Mouse (Mus musculus) liver, embryonic 15.5 days (tissue): ENCODE measurements at regions not wholly inside any gene's neighbourhood (a gene's known extent, or its start where the extent isn't known, plus 50 kb on each side); places are given as distances from the start of the nearest gene placed in this dataset.

ENCODE experiments used
- ATAC-seq: fragments of 200-750 bp; cut with Nextera tagmentation; 2 replicates; pipeline ENCODE4 v1.8.0; 2017; ENCODE audit warnings: moderate number of reproducible peaks, mild to moderate bottlenecking, moderate library complexity; ENCODE audit not compliant: insufficient read depth
- H3K27ac ChIP-seq: fragments of 300-500 bp; sonication (generic); replicated peaks from 2 replicates; pipeline ENCODE4 v1.5.1; 2015; ENCODE audit warnings: mild to moderate bottlenecking, inconsistent platforms
- H3K27me3 ChIP-seq: fragments of 300-500 bp; sonication (generic); 2 replicates; pipeline ENCODE4 v1.6.1; 2015; ENCODE audit warnings: mild to moderate bottlenecking, inconsistent platforms
- H3K36me3 ChIP-seq: fragments of 300-500 bp; sonication (generic); replicated peaks from 2 replicates; pipeline ENCODE4 v1.6.1; 2015; ENCODE audit warnings: moderate library complexity, mild to moderate bottlenecking, inconsistent platforms
- H3K4me1 ChIP-seq: fragments of 300-500 bp; sonication (generic); replicated peaks from 2 replicates; pipeline ENCODE4 v1.6.1; 2015; ENCODE audit warnings: inconsistent platforms
- H3K4me2 ChIP-seq: fragments of 300-500 bp; sonication (generic); 2 replicates; pipeline ENCODE4 v1.6.1; 2015; ENCODE audit warnings: moderate library complexity, mild to moderate bottlenecking, inconsistent platforms
- H3K4me3 ChIP-seq: fragments of 300-500 bp; sonication (generic); replicated peaks from 2 replicates; pipeline ENCODE4 v1.5.1; 2015; ENCODE audit warnings: mild to moderate bottlenecking, inconsistent platforms
- H3K9ac ChIP-seq: fragments of 300-500 bp; sonication (generic); 2 replicates; pipeline ENCODE4 v1.6.1; 2015; ENCODE audit warnings: moderate library complexity, mild to moderate bottlenecking, inconsistent platforms
- H3K9me3 ChIP-seq: fragments of 300-500 bp; sonication (generic); replicated peaks from 2 replicates; pipeline ENCODE4 v1.6.1; 2016; ENCODE audit warnings: inconsistent platforms
- WGBS: fragments of 180-500 bp; shearing (Covaris S2); methylation state at CpG from one replicate; pipeline ENCODE4 v1.1.7; 2015; ENCODE audit warnings: mixed read lengths; ENCODE audit not compliant: insufficient replicate concordance; 5-methylcytosine and 5-hydroxymethylcytosine counted together

GRCm38 (mm10) chr10:9239956-9240355, 354.1 kb upstream of the Sash1 start:
- H3K36me3 ChIP-seq: no peaks in the 10 kb centered on the region
- no peaks in the 10 kb centered on the region for H3K9me3 ChIP-seq
- H3K27ac ChIP-seq: no peak overlapping the region
- no peak overlapping the region for H3K9ac ChIP-seq
- no peak overlapping the region for H3K4me3 ChIP-seq
- H3K4me1 ChIP-seq: no peaks in the 10 kb centered on the region
- no peak overlapping the region for H3K4me2 ChIP-seq
- ATAC-seq: no peak
- H3K27me3 ChIP-seq: no peaks in the 10 kb centered on the region
- 57% methylated on average over 6 of the region's 6 CpGs for WGBS

- no peaks in the 10 kb centered on the region for H3K9me3 ChIP-seq
- H3K4me3 ChIP-seq: no peak overlapping the region
- ATAC-seq: no peak
- H3K27me3 ChIP-seq: no peaks in the 10 kb centered on the region
- no peak overlapping the region for H3K9ac ChIP-seq
- no peaks in the 10 kb centered on the region for H3K36me3 ChIP-seq
- no peaks in the 10 kb centered on the region for H3K4me1 ChIP-seq
- no peak overlapping the region for H3K27ac ChIP-seq
- H3K4me2 ChIP-seq: no peak overlapping the region
- 63% methylated on average over 3 of the region's 3 CpGs for WGBS
Observed at GRCm38 (mm10) chr10:9231751-9232150, 345.9 kb upstream of the Sash1 start.

- Histone ChIP-seq H3K9ac (no peak overlapping the region), H3K36me3 (no peaks in the 10 kb centered on the region), H3K4me1 (no peaks in the 10 kb centered on the region), H3K27me3 (no peaks in the 10 kb centered on the region), H3K27ac (no peak overlapping the region), H3K4me2 (no peak overlapping the region), H3K9me3 (no peaks in the 10 kb centered on the region), H3K4me3 (no peak overlapping the region)
- 77% methylated on average over 11 of the region's 11 CpGs for WGBS
- ATAC-seq: no peak
Observed at GRCm38 (mm10) chr10:9229116-9229515, 343.2 kb upstream of the Sash1 start.

GRCm38 (mm10) chr10:9227361-9227760, 341.5 kb upstream of the Sash1 start:
- 8% methylated on average over 1 of the region's 1 CpGs for WGBS
- no peak overlapping the region for H3K9ac ChIP-seq
- no peaks in the 10 kb centered on the region for H3K27me3 ChIP-seq
- H3K4me3 ChIP-seq: no peak overlapping the region
- no peak overlapping the region for H3K27ac ChIP-seq
- H3K4me2 ChIP-seq: no peak overlapping the region
- no peak for ATAC-seq
- no peaks in the 10 kb centered on the region for H3K9me3 ChIP-seq
- no peaks in the 10 kb centered on the region for H3K36me3 ChIP-seq
- no peaks in the 10 kb centered on the region for H3K4me1 ChIP-seq

- H3K4me1 ChIP-seq: no peaks in the 10 kb centered on the region
- H3K27ac ChIP-seq: no peak overlapping the region
- H3K27me3 ChIP-seq: no peaks in the 10 kb centered on the region
- no peak overlapping the region for H3K4me3 ChIP-seq
- no peak for ATAC-seq
- H3K9ac ChIP-seq: no peak overlapping the region
- no peaks in the 10 kb centered on the region for H3K36me3 ChIP-seq
- 34% methylated on average over 2 of the region's 2 CpGs for WGBS
- no peak overlapping the region for H3K4me2 ChIP-seq
- no peaks in the 10 kb centered on the region for H3K9me3 ChIP-seq
Observed at GRCm38 (mm10) chr10:9210646-9211045, 324.8 kb upstream of the Sash1 start.

- Histone ChIP-seq H3K9ac (no peak overlapping the region), H3K9me3 (no peaks in the 10 kb centered on the region), H3K27ac (no peak overlapping the region), H3K4me1 (no peaks in the 10 kb centered on the region), H3K4me3 (no peak overlapping the region), H3K4me2 (no peak overlapping the region), H3K27me3 (no peaks in the 10 kb centered on the region), H3K36me3 (no peaks in the 10 kb centered on the region)
- ATAC-seq: no peak
- WGBS: 70% methylated on average over 8 of the region's 8 CpGs
Observed at GRCm38 (mm10) chr10:9204096-9204495, 318.2 kb upstream of the Sash1 start.

GRCm38 (mm10) chr10:9203323-9203722, 317.5 kb upstream of the Sash1 start:
- ATAC-seq: no peak
- Histone ChIP-seq H3K4me1 (no peaks in the 10 kb centered on the region), H3K36me3 (no peaks in the 10 kb centered on the region), H3K27me3 (no peaks in the 10 kb centered on the region), H3K9ac (no peak overlapping the region), H3K4me2 (no peak overlapping the region), H3K4me3 (no peak overlapping the region), H3K27ac (no peak overlapping the region), H3K9me3 (no peaks in the 10 kb centered on the region)
- WGBS: 72% methylated on average over 6 of the region's 6 CpGs

DNA sequence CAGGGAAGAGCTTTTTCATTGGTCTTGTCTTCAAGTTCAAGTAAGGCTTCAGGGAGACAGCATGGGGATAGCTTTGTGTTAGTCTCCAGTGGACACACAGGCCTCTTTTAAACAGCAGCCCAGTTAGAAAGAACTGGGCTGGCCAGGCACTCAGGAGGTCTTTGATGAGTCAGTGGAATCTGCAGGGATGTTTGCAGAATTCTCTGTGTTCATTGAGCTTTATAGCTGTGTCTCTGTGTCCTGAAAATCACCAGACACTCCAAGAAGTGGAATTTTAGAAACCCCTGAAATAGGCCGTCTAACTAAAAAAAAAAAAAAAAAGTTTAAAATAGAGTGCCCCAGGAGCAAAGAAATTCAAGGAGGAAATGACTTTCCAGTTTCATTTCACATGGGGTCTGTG, 317.1 kb upstream of the Sash1 start:
- H3K9ac ChIP-seq: no peak overlapping the region
- H3K27me3 ChIP-seq: no peaks in the 10 kb centered on the region
- no peak overlapping the region for H3K4me2 ChIP-seq
- ATAC-seq: no peak
- H3K9me3 ChIP-seq: no peaks in the 10 kb centered on the region
- 52% methylated on average over 1 of the region's 1 CpGs for WGBS
- no peaks in the 10 kb centered on the region for H3K36me3 ChIP-seq
- H3K4me3 ChIP-seq: no peak overlapping the region
- no peaks in the 10 kb centered on the region for H3K4me1 ChIP-seq
- H3K27ac ChIP-seq: no peak overlapping the region

- no peak overlapping the region for H3K4me3 ChIP-seq
- ATAC-seq: no peak
Observed at GRCm38 (mm10) chr10:9174997-9175396, 289.1 kb upstream of the Sash1 start.

DNA sequence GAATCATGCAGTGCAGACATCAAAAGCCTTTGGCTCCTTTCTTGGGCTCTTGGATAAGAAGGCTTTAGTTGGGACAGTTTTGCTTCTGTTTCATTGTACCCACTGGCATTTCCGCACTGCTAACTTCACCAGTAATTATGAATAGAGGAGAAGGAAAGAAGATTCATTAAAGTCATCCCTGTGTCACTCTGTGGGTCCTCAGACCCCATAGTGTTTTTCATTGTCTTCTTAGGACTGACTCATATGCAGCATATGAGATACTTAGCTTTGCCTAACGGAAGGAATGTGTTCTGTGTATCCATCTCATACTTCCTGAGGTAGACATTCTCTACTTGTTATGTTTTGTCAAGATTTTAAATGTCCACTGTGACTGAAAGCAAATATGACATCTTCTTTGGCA, 287.6 kb upstream of the Sash1 start:
- no peak overlapping the region for H3K27ac ChIP-seq
- H3K4me1 ChIP-seq: no peaks in the 10 kb centered on the region
- no peaks in the 10 kb centered on the region for H3K36me3 ChIP-seq
- no peak overlapping the region for H3K9ac ChIP-seq
- no peaks in the 10 kb centered on the region for H3K9me3 ChIP-seq
- 62% methylated on average over 2 of the region's 2 CpGs for WGBS
- no peak overlapping the region for H3K4me2 ChIP-seq
- no peak overlapping the region for H3K4me3 ChIP-seq
- ATAC-seq: no peak
- H3K27me3 ChIP-seq: no peaks in the 10 kb centered on the region

More at GRCm38 (mm10) chr10:9174997-9175396, 289.1 kb upstream of the Sash1 start:
- Histone ChIP-seq H3K27me3 (no peaks in the 10 kb centered on the region), H3K9ac (no peak overlapping the region), H3K4me1 (no peaks in the 10 kb centered on the region), H3K4me2 (no peak overlapping the region), H3K27ac (no peak overlapping the region), H3K9me3 (no peaks in the 10 kb centered on the region), H3K36me3 (no peaks in the 10 kb centered on the region)
- 37% methylated on average over 3 of the region's 3 CpGs for WGBS

- 62% methylated on average over 7 of the region's 7 CpGs for WGBS
- ATAC-seq: no peak
- Histone ChIP-seq H3K36me3 (no peaks in the 10 kb centered on the region), H3K4me2 (no peak overlapping the region), H3K4me3 (no peak overlapping the region), H3K9ac (no peak overlapping the region), H3K27me3 (no peaks in the 10 kb centered on the region), H3K27ac (no peak overlapping the region), H3K9me3 (no peaks in the 10 kb centered on the region), H3K4me1 (no peaks in the 10 kb centered on the region)
Observed at GRCm38 (mm10) chr10:9168725-9169124, 282.9 kb upstream of the Sash1 start.

- 76% methylated on average over 12 of the region's 12 CpGs for WGBS
- H3K4me2 ChIP-seq: no peak overlapping the region
Observed at GRCm38 (mm10) chr10:9166017-9166416, 280.1 kb upstream of the Sash1 start.

More at GRCm38 (mm10) chr10:9166017-9166416, 280.1 kb upstream of the Sash1 start:
- H3K27ac ChIP-seq: no peak overlapping the region
- ATAC-seq: no peak
- H3K4me1 ChIP-seq: no peaks in the 10 kb centered on the region
- no peak overlapping the region for H3K4me3 ChIP-seq
- no peaks in the 10 kb centered on the region for H3K36me3 ChIP-seq
- H3K27me3 ChIP-seq: no peaks in the 10 kb centered on the region
- no peak overlapping the region for H3K9ac ChIP-seq
- H3K9me3 ChIP-seq: no peaks in the 10 kb centered on the region
